In the genomic region with DNA sequence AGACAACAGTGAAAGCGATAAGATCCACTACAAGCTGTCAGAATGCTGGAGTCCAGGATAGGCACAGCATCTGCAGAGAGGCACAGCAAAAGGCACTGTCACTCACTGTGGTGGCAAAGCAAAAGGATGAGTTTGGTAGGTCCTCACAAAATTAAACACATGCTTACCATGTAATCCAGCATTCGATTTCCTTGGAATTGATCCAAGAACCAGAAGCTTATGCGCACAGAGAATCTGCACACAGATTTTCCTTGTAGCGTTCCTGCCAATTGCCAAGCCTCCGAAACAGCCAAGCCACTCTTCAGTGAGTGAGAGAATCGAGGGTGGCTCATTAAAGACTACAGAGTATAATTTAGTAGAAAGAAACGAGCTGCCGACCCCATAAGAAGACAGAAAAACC, we compare ENCODE assay signal across 22 mouse cellular contexts. TPM values are rescaled to one million over a fixed set of nuclear protein-coding genes. Genes with fewer than 3 reads are reported as not detected.
DNase-seq lines count a peak whose midpoint lies in the region; ATAC-seq and TF ChIP-seq lines count a peak whose summit lies in the region.
"Had no signal": no experiment of that assay in that cellular context is flagged by ENCODE, and none has a peak within 500 bp of the region (broad histone marks: within the 10 kb centered on the region; RNA-seq: fewer than 3 reads in every experiment).

No protein-coding gene starts in this region.

- 53% methylated on average over 8 of the region's 8 CpGs for WGBS in forebrain, embryonic 13.5 days
- 88% methylated on average over 8 of the region's 8 CpGs for WGBS in forebrain, embryonic 11.5 days

- no peaks in the 10 kb centered on the region for H3K4me1 ChIP-seq in forebrain, embryonic 13.5 days
- no peaks in the 10 kb centered on the region for H3K4me1 ChIP-seq in forebrain, embryonic 11.5 days (replicated peaks; ENCODE audit: control insufficient read depth, insufficient read depth, low read length)
- H3K4me1 ChIP-seq: midbrain, embryonic 10.5 days; neural tube, embryonic 12.5 days had no signal

- H3K4me2 ChIP-seq in forebrain, embryonic 13.5 days = no peak overlapping the region
- no peak overlapping the region for H3K4me2 ChIP-seq in forebrain, embryonic 11.5 days (ENCODE audit: low read depth, low read length, severe bottlenecking)
- H3K4me2 ChIP-seq: liver, embryonic 11.5 days; neural tube, embryonic 12.5 days had no signal

- no peaks in the 10 kb centered on the region for H3K27me3 ChIP-seq in forebrain, embryonic 13.5 days
- no peaks in the 10 kb centered on the region for H3K27me3 ChIP-seq in forebrain, embryonic 11.5 days (ENCODE audit: control insufficient read depth, insufficient read depth, low read length)
- H3K27me3 ChIP-seq: neural tube, embryonic 12.5 days had no signal

- no peaks in the 10 kb centered on the region for H3K36me3 ChIP-seq in forebrain, embryonic 13.5 days (ENCODE audit: poor library complexity, severe bottlenecking)
- H3K36me3 ChIP-seq in forebrain, embryonic 11.5 days (ENCODE audit: control insufficient read depth, insufficient read depth, low read length) = no peaks in the 10 kb centered on the region
- H3K36me3 ChIP-seq: midbrain, embryonic 10.5 days; neural tube, embryonic 12.5 days had no signal

- TF ChIP-seq CTCF in layer of hippocampus, adult 2 months (conservative IDR thresholded peaks at IDR 0.05) = no peak

- peak; percentile 83 for ATAC-seq in forebrain, embryonic 13.5 days
- ATAC-seq in forebrain, embryonic 11.5 days (replicated peaks; ENCODE audit: low FRiP score) = no peak
- ATAC-seq: lung, postnatal 0 days had no signal

- H3K9ac ChIP-seq in forebrain, embryonic 13.5 days = no peak overlapping the region
- H3K9ac ChIP-seq in forebrain, embryonic 11.5 days (ENCODE audit: low read length) = no peak overlapping the region
- H3K9ac ChIP-seq: neural tube, embryonic 12.5 days had no signal

- no peak for DNase-seq in forebrain, embryonic 11.5 days (ENCODE audit: low spot score)
- peak; percentile 26 to 40 for DNase-seq in left cerebral cortex, postnatal 25 days (ENCODE audit: low spot score in 2 of 2)
- DNase-seq in left cerebral cortex, postnatal 36 days (ENCODE audit: low spot score in 2 of 2) = no peak
- peak; percentile 28 to 69 for DNase-seq in layer of hippocampus, adult 2 months (ENCODE audit: low spot score in 2 of 2)
- peak; percentile 1 to 4 for DNase-seq in right cerebral cortex, postnatal 36 days (ENCODE audit: low spot score in 2 of 2)
- no peak for DNase-seq in lung, postnatal 36 days
- no peak for DNase-seq in kidney, postnatal 25 days
- DNase-seq: adrenal gland, postnatal 36 days; B cell, adult 2 months; heart, adult 11 months; heart, postnatal 10 days; kidney, postnatal 36 days had no signal

- H3K27ac ChIP-seq in forebrain, embryonic 13.5 days = no peak overlapping the region
- no peak overlapping the region for H3K27ac ChIP-seq in forebrain, embryonic 11.5 days (ENCODE audit: low read depth, low read length)
- H3K27ac ChIP-seq in layer of hippocampus, adult 2 months = no peak overlapping the region
- H3K27ac ChIP-seq: midbrain, embryonic 10.5 days; neural tube, embryonic 12.5 days had no signal

- no peak overlapping the region for H3K4me3 ChIP-seq in forebrain, embryonic 13.5 days
- no peak overlapping the region for H3K4me3 ChIP-seq in forebrain, embryonic 11.5 days (ENCODE audit: low read depth, low read length)
- H3K4me3 ChIP-seq in layer of hippocampus, adult 2 months = no peak overlapping the region
- H3K4me3 ChIP-seq: midbrain, embryonic 10.5 days; neural tube, embryonic 12.5 days had no signal

- intact Hi-C loops in left cerebral cortex, postnatal 25 days (cut with DNase I) = no loop called here
- intact Hi-C loops in left cerebral cortex, postnatal 36 days (cut with DNase I) = no loop called here

- no peaks in the 10 kb centered on the region for H3K9me3 ChIP-seq in forebrain, embryonic 13.5 days (replicated peaks)
- H3K9me3 ChIP-seq in forebrain, embryonic 11.5 days (ENCODE audit: control insufficient read depth, low read length) = no peaks in the 10 kb centered on the region
- H3K9me3 ChIP-seq: midbrain, embryonic 10.5 days; neural tube, embryonic 12.5 days had no signal

RNA-seq across cellular contexts. Expression of gene Tas2r138, which starts 2.9 kb away (rescaled TPM):
- not detected in 2 replicates for polyA plus RNA-seq in forebrain, embryonic 13.5 days (2015; fragmentation: Nextera tagmentation; extraction: Ambion mirVana)
- not detected in 2 replicates for polyA plus RNA-seq in forebrain, embryonic 11.5 days (2014; fragmentation: Nextera tagmentation; extraction: Ambion mirVana)
- not detected for total RNA-seq in left cerebral cortex, postnatal 25 days (2021)
- not detected for total RNA-seq in left cerebral cortex, postnatal 36 days (2021)
- total RNA-seq in layer of hippocampus, adult 2 months (2021) = not detected
- total RNA-seq: adrenal gland, postnatal 36 days; ES-E14; heart, postnatal 10 days had no signal
- polyA plus RNA-seq: cerebellum, adult 2 months; embryonic facial prominence, embryonic 11.5 days; frontal cortex, adult 2 months; intestine, embryonic 14.5 days; liver, embryonic 11.5 days; lung, postnatal 0 days; midbrain, embryonic 10.5 days; neural tube, embryonic 12.5 days had no signal

RNA-seq across cellular contexts. Expression of gene Mgam, which starts 18.4 kb away (rescaled TPM):
- 0.06 TPM in 1 of 2 replicates, not detected in the other for polyA plus RNA-seq in forebrain, embryonic 13.5 days (2015; fragmentation: Nextera tagmentation; extraction: Ambion mirVana)
- polyA plus RNA-seq in forebrain, embryonic 11.5 days (2014; fragmentation: Nextera tagmentation; extraction: Ambion mirVana) = 0.08 TPM in 1 of 2 replicates, not detected in the other
- not detected for total RNA-seq in left cerebral cortex, postnatal 25 days (2021)
- not detected for total RNA-seq in left cerebral cortex, postnatal 36 days (2021)
- total RNA-seq in layer of hippocampus, adult 2 months (2021) = not detected
- polyA plus RNA-seq: embryonic facial prominence, embryonic 11.5 days; midbrain, embryonic 10.5 days had no signal

RNA-seq across cellular contexts. Expression of gene Clec5a, which starts 24.6 kb away (rescaled TPM):
- 0.40 and 0.41 TPM in 2 replicates for polyA plus RNA-seq in forebrain, embryonic 13.5 days (2015; fragmentation: Nextera tagmentation; extraction: Ambion mirVana)
- 0.72 and 0.77 TPM in 2 replicates for polyA plus RNA-seq in forebrain, embryonic 11.5 days (2014; fragmentation: Nextera tagmentation; extraction: Ambion mirVana)
- under 1 TPM; 0.76 to 0.89 TPM for total RNA-seq in left cerebral cortex, postnatal 25 days (2021)
- total RNA-seq in left cerebral cortex, postnatal 36 days (2021) = under 1 TPM; 0.47 to 0.84 TPM
- 1 to 10 TPM in 1 of 2 experiments, under 1 TPM in 1; 0.41 to 1.2 TPM for total RNA-seq in layer of hippocampus, adult 2 months (2021)
- total RNA-seq: ES-E14 had no signal

RNA-seq across cellular contexts. Expression of gene Olfr460, which starts 41.0 kb away (rescaled TPM):
- polyA plus RNA-seq in forebrain, embryonic 13.5 days (2015; fragmentation: Nextera tagmentation; extraction: Ambion mirVana) = not detected in 2 replicates
- not detected in 2 replicates for polyA plus RNA-seq in forebrain, embryonic 11.5 days (2014; fragmentation: Nextera tagmentation; extraction: Ambion mirVana)
- not detected for total RNA-seq in left cerebral cortex, postnatal 25 days (2021)
- not detected for total RNA-seq in left cerebral cortex, postnatal 36 days (2021)
- not detected for total RNA-seq in layer of hippocampus, adult 2 months (2021)
- total RNA-seq: adrenal gland, postnatal 36 days; ES-E14; heart, postnatal 10 days had no signal
- polyA plus RNA-seq: embryonic facial prominence, embryonic 11.5 days; intestine, embryonic 14.5 days; liver, embryonic 11.5 days; lung, postnatal 0 days; midbrain, embryonic 10.5 days; neural tube, embryonic 12.5 days had no signal

RNA-seq across cellular contexts. Expression of gene Olfr461, which starts 55.4 kb away (rescaled TPM):
- 0.22 and 0.25 TPM in 2 replicates for polyA plus RNA-seq in forebrain, embryonic 13.5 days (2015; fragmentation: Nextera tagmentation; extraction: Ambion mirVana)
- polyA plus RNA-seq in forebrain, embryonic 11.5 days (2014; fragmentation: Nextera tagmentation; extraction: Ambion mirVana) = 0.08 and 0.31 TPM in 2 replicates
- not detected for total RNA-seq in left cerebral cortex, postnatal 25 days (2021)
- total RNA-seq in left cerebral cortex, postnatal 36 days (2021) = not detected
- total RNA-seq in layer of hippocampus, adult 2 months (2021) = not detected
- total RNA-seq: adrenal gland, postnatal 36 days; ES-E14; heart, postnatal 10 days had no signal
- polyA plus RNA-seq: cerebellum, adult 2 months; frontal cortex, adult 2 months; intestine, embryonic 14.5 days; lung, postnatal 0 days; neural tube, embryonic 12.5 days had no signal

Comparison
In these comparisons a context has a peak if more than half of its experiments do, and no peak if none do; other contexts are left out.
1. DNase-seq: peak in left cerebral cortex, postnatal 25 days (2 of 2), layer of hippocampus, adult 2 months (2 of 2) and right cerebral cortex, postnatal 36 days (2 of 2); none in forebrain, embryonic 11.5 days (single experiment), left cerebral cortex, postnatal 36 days (0 of 2), lung, postnatal 36 days (single experiment) and kidney, postnatal 25 days (0 of 2).